Mouse (Mus musculus): ENCODE results near the gene Phykpl.

GRCm38 (mm10) chr11:51646245-51646644 lies 61.7 kb downstream of the Phykpl start:
- TF ChIP-seq CTCF (conservative IDR thresholded peaks at IDR 0.05; ENCODE audit: low read length) = no peak
- TF ChIP-seq POU5F1 (IDR thresholded peaks at IDR 0.05; ENCODE audit: borderline replicate concordance, low read length) = no peak
- no peak for TF ChIP-seq NANOG (IDR thresholded peaks at IDR 0.05; ENCODE audit: borderline replicate concordance, low read length)
